Mouse (Mus musculus): Measurements from ENCODE around the gene Elp4.

The Elp4 gene

DNA sequence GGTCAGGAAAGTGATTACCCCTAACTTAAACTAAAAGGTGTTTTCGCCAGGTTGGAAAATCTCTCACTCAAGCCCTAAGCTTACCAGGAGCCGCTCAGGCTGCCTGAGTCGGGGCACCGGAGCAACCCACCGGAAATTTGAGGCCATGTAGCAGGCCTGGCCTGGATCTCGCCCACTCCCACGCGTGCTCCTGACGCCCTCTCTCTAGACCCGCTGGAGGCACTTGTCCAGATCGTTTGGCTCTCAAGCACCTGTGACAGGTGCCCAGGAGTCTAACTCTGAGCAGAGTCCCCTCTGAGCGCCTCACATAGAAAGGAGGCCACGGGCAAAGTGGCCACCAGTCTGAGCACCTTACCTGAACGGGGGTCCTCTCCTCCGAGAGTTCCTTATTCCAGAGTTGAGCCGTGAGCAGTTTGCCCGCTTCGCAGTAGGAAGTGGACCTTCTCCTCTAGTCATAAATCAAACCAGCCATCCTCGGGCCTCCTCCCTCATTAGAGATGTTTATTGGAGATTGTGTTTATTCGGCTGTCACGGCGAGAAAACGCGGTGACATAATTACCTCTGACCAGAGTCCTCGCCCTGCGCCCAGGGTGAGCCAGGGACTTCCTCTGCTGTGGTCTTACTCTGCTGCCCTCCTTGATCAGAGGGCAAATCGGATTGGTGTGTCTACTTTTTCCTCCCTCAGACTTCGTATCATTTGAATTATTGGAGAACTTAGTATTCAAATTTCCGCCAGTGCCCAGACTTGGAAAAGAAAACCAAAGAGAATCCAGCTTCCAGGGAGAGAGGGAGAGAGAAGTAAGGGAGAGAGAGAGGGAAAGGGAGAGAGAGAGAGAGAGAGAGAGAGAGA, 234.3 kb downstream of the Elp4 start:
- no peak for DNase-seq

DNA sequence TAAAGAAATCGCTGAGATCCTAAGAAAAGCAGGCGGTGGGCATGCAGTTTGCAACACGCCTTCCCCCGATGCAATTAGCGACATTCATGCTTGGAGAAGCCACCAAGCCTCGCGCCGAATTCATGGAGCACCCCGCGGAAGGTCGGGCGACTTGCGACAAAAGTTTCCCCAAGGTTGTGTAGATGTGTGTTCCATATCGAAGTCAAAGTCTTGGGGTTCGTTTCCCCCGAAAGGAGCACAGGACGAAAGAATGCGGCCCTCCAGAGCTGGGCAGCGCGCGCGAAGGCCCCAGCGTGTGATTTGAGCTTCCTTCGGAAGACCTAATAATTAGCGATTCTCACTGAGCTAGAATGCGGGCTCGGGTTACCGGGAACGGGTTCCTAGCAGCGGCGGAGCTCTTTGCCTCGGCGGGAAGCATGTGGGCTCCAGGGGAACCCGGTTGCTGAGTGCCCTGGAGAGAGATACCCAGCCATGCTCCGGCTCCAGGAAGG, 234.9 kb downstream of the Elp4 start:
- no peak for DNase-seq

- no peak for DNase-seq
Measured at GRCm38 (mm10) chr2:105668271-105669270, 235.8 kb downstream of the Elp4 start, which contains the start of gene Pax6. Pax6 (plus strand) TSS chr2:105668900.

GRCm38 (mm10) chr2:105667626-105667950, 236.8 kb downstream of the Elp4 start:
- no peak for DNase-seq

DNA sequence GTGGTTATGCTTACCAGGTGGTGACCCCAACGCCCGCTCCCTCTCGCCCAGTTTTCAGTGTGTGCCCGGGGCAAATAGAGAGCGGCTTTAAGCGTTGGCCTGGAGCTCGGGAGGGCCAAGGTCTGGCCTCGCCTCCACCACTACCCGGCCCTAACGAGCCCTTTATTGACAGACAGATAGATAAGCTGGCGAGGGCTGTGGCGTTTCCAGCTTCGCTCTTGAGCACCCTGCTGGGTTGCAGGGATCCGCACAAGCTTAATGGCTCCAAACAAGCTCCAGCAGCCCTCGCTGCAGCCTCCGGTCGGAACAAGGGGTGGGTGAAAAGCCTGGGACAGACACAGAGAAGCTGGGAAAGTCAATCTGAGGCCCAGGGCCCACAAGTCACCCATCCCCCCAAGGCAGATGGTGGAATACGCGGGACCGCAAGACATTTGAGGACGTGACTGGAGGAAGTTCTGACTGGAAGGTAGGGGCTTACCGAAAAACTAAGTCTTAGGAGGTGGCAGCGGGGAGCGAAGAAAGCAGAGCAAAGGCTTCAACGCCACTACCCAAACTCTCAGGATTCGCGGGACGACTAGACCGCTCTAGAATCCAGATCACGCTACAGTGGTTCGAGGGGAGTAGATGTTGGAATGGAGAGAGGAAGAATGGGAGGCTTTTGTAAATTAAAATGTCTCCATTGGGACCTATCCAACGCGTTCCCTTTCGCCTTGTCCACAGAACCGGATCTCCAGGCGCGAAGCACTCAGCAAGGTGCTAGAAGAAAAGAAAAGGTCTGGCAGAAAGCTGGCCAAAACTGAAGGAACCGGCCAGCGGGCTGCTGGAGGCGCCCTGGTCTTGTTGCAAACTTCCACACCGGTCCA, 237.4 kb downstream of the Elp4 start:
- no peak for DNase-seq

GRCm38 (mm10) chr2:105666331-105666730, 238.0 kb downstream of the Elp4 start:
- DNase-seq, result no peak

GRCm38 (mm10) chr2:105665491-105666250, 238.7 kb downstream of the Elp4 start:
- no peak for DNase-seq

DNA sequence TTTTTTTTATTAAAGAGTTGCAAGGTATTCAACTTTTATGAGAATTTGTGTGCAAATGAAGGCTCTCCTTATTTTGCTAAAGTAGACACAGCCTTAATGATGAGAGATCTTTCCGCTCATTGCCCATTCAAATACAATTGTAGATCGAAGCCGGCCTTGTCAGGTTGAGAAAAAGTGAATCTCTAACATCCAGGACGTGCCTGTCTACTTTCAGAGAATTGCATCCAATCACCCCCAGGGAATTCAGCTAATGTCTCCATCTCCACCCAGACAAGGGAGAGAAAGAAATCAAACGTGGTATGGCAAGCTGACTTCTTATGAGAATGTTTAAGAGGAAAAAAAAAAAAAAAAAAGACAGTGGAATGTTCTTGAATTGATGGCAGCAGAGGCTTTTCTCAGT, 239.4 kb downstream of the Elp4 start:
- no peak for DNase-seq

DNA sequence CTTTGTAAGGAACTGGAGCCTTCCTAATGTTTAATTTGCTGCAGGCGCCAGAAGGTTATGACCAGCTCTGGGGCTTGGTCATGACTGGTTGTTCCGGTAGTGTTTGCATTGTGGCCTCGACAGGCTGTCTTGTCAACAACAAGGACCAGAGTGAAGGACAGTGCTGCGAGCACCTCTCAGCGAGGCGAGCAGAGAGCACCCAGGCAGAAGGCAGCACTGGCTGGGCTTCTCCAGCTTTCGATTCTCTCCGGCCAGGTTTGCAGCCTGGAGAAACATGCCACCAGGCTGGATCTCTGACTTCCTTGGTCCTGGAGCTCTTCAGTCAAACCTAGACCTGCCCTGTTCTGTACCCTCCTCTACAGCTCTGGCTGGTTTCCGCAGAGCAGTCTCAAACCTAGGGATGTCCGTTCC, 241.3 kb downstream of the Elp4 start:
- no peak for DNase-seq

- no peak for DNase-seq
Measured at GRCm38 (mm10) chr2:105662606-105663005, 241.8 kb downstream of the Elp4 start.

DNA sequence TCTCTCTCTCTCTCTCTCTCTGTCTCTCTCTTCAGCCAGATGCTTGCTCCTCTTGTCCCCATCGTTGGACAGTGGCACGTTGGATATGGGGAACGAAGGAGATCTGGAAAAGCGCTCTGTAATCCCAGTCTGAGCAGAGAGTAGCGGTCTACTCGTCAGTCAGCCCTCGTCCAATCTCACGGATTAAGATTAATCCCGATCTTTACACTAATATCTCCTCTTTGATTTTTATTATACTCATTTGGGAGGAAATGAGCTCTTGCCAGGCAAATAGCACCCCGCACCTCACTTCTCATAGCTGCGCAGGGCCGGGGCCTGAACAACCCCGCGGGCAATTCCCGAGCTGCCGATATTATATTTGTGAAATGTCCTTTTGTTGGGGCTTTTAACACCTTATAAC, 242.2 kb downstream of the Elp4 start:
- DNase-seq, result no peak

DNA sequence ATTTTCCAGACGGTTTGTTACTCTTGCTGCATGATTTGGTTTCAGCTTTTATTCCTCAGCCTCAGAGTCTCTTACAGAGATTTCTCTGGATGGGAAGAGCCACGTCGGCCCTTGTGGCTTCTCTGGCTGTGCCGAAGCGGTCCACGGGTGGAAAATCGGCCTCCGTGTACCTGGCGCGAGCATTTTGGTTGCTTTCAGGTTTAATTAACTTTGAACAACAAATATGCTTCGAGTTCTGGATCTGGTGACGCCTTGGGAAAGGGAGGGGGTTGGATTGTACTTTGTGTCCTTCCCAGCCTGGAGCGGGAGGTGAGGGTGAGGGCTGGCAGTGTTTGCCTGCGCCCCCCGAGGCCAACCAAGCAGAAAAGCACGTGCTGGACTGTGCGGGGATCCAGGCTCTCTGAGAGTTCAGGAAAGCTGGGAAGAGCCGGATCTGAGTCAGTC, 242.7 kb downstream of the Elp4 start:
- no peak for DNase-seq

DNA sequence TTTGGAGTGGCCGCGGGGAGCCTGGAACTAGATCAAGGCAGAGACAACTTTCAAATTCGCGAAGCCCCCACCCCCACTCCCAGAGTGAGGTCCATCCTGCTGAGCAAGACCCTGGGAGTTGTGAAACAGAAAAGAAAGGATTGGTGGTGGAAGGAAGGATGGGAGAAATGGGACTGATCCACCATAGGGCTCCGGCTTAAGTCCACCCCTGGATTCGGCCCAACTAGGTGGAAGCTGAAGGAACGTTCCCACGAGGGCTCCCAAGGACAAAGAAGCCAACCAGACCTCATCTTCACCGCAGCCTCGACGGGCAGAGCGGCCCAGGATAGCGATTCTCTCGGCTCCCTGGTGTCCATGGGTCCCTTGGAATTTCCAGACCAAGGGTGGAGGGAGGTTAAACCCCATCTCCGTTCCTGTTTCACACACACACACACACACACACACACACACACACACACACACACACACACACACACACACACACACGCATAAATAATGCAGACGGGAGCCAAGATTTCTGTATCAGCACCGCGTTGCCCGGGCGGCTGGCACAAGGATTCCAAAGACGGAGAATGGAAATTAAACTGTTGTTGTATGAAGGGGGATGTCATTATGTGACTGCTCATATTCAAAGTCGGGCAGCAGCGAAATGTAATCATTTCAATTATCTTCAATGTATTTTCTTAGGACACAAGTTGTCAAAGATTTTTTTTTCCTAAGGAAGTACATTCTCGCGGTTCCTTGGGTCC, 243.3 kb downstream of the Elp4 start:
- no peak for DNase-seq

DNA sequence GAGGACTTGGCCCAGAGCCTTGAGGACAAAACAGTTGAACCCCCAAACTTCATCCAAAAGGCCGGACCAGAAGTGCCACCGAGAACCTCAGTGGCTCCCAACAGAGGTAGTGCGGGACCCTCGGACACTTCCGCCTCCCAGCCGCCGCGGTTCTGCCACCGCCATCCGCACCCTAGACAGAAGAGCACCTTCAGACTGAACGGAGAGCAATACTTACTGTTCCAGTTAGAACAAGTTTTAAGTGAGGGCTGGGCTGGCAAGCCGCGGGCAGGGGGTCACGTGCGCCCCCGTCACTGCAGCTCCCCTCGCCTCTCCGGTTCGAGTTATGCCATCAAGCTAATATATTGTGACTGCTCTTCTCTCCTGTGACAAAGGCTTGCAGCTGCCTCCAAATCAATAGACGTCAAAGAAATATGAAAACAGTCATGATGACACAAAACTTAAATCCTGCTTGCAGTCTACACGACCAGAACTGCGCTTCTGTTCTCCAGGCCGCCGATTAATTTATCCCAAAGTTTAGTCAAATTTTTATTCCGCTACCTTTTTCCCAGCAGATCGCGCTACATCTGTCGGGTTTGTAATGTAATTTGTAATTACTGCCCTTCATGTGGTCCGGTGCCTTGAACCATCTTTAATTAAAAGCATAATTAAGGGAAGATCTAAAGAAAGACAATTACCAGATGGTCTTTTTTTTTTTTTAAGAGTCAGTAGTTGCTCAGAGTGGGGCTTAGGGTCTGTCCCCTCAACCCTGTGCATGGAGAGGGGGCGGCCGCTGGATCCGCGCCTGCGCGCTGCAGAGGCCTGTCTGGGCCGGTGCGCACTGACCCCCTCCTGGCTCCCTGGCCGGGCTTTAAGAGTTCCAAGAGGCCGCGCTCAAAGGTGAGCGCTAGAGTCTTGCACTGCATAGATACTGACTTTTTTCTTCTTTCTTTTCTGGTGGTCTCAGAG, 244.2 kb downstream of the Elp4 start:
- DNase-seq, result no peak

DNA sequence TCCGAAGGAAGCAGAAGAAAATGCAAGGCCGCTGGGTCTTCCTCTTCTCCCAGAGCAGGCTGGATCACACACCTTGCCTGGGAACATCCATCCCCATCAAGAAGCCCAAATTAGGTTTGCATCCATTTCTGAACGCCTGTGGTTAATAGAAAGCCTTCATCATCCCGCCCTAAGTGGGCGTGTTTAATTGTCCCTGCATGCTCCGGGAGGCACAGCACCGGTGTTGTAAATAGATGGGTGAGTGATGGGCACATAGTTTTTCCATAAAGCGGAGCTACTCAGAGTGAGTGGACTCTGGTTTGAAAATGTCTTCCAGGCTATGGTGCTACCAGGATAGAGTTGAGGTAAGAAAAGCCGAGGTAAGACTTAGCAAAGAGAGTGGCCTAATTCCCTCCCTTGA, 245.0 kb downstream of the Elp4 start:
- no peak for DNase-seq

- DNase-seq, result no peak
Measured at GRCm38 (mm10) chr2:105656456-105656855, 247.9 kb downstream of the Elp4 start.
